Mouse (Mus musculus) liver, postnatal 0 days (tissue): Measurements from ENCODE around the gene Nyap1. TPM values are rescaled to one million over a fixed set of nuclear protein-coding genes. Genes with fewer than 3 reads are reported as not detected.

Experiments
- ATAC-seq: fragments of 200-750 bp; cut with Nextera tagmentation; 2 replicates; pipeline ENCODE4 v1.8.0; 2017; ENCODE audit warnings: mild to moderate bottlenecking, moderate library complexity
- DNase-seq: peaks from one replicate; pipeline ENCODE4 v3.0.0-alpha.2; 2016
- H3K27ac ChIP-seq: fragments of 300-500 bp; sonication (generic); 2 replicates; pipeline ENCODE4 v1.5.1; 2014; ENCODE audit warnings: antibody characterized with exemption, moderate library complexity, mild to moderate bottlenecking, low read depth
- H3K27me3 ChIP-seq: fragments of 300-500 bp; sonication (generic); 2 replicates; pipeline ENCODE4 v1.6.1; 2014; ENCODE audit warnings: low read length, control low read depth, mixed read lengths; ENCODE audit not compliant: insufficient read depth
- H3K36me3 ChIP-seq: fragments of 300-500 bp; sonication (generic); replicated peaks from 2 replicates; pipeline ENCODE4 v1.6.1; 2014; ENCODE audit warnings: mild to moderate bottlenecking, control low read depth, low read length, moderate library complexity, mixed read lengths; ENCODE audit not compliant: insufficient read depth
- H3K4me1 ChIP-seq: fragments of 300-500 bp; sonication (generic); 2 replicates; pipeline ENCODE4 v1.6.1; 2014; ENCODE audit warnings: antibody characterized with exemption, mild to moderate bottlenecking, control low read depth; ENCODE audit not compliant: insufficient read depth
- H3K4me2 ChIP-seq: fragments of 300-500 bp; sonication (generic); 2 replicates; pipeline ENCODE4 v1.6.1; 2014; ENCODE audit warnings: low read depth, mild to moderate bottlenecking, low read length, moderate library complexity, mixed read lengths
- H3K4me3 ChIP-seq: fragments of 300-500 bp; sonication (generic); 2 replicates; pipeline ENCODE4 v1.5.1; 2014; ENCODE audit warnings: low read depth, low read length
- H3K9ac ChIP-seq: fragments of 300-500 bp; sonication (generic); replicated peaks from 2 replicates; pipeline ENCODE4 v1.6.1; 2014; ENCODE audit warnings: mild to moderate bottlenecking, moderate library complexity
- H3K9me3 ChIP-seq: fragments of 300-500 bp; sonication (generic); 2 replicates; pipeline ENCODE4 v1.6.1; 2016; ENCODE audit warnings: mild to moderate bottlenecking, control low read depth, low read length, mixed read lengths
- CTCF ChIP-seq: sonication (generic); IDR thresholded peaks from 2 replicates; pipeline ENCODE4 v1.5.1; 2016; ENCODE audit warnings: antibody characterized with exemption, low read depth
- EP300 ChIP-seq: IDR thresholded peaks from 2 replicates; pipeline ENCODE4 v1.6.1; 2016; ENCODE audit warnings: antibody characterized with exemption, low read depth, mild to moderate bottlenecking
- WGBS: fragments of 180-500 bp; shearing (Covaris S2); extraction: QIAGEN DNeasy Blood & Tissue Kit; methylation state at CpG from one replicate; pipeline ENCODE4 v1.1.7; 2014; ENCODE audit not compliant: insufficient replicate concordance; 5-methylcytosine and 5-hydroxymethylcytosine counted together
- polyA plus RNA-seq: library from polyadenylated mRNA; unstranded; fragments of >200 nt; fragmentation: Nextera tagmentation; extraction: Ambion mirVana; gene quantifications from 2 replicates; pipeline ENCODE4 v1.2.1, GENCODE M21; 2015

The Nyap1 gene
- polyA plus RNA-seq, 1 experiment from 2014 or later = 0.18 TPM

DNA sequence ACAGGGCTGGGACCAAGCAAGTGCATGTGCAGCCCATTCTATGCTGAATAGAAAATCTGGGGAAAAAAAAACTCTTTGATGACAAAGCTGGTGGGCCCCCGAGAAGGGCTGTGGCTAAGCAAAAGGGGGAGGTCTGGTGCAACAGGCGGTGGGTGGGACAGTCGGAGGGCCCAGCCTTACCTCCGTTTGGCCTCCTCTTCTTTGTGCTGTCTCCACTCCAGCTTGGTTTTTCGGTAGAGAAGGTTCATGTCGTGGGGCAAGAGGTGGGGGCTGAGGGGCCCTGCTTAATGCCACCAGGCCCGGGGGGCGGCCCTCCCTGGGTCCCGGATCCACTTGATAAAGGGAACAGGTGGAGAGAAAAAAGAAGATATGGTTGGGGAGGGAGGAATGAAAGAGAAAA lies 1.9 kb downstream of the Nyap1 start:
- Histone ChIP-seq H3K27me3 (no peaks in the 10 kb centered on the region), H3K4me3 (no peak overlapping the region), H3K36me3 (no peaks in the 10 kb centered on the region), H3K9me3 (no peaks in the 10 kb centered on the region), H3K4me1 (peaks cover 15% of the 10 kb centered on the region), H3K9ac (no peak overlapping the region), H3K4me2 (no peak overlapping the region), H3K27ac (no peak overlapping the region)
- no peak for DNase-seq
- TF ChIP-seq EP300 = no peak
- no peak for TF ChIP-seq CTCF
- ATAC-seq = no peak
- WGBS = 61% methylated on average over 9 of the region's 9 CpGs

DNA sequence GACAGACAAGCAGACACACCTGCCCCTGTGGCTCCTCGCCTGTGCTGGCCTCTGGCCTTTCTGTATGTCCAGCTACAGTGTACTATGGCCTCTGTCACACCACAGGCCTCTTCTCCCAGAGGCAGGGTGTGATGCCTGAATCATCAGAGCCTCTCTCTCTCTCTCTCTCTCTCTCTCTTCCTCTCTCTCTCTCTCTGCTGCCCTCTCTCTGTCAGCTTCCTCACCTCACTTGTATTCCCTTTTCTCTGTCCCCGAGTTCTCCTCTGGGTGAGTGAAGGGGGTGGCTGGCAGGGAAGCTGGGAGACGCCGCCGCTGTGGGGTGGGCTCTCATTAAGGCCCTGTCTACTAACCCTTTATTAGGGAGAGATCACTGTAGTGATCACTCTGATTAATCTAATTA lies 2.9 kb downstream of the Nyap1 start:
- ATAC-seq = no peak
- WGBS = 45% methylated on average over 5 of the region's 5 CpGs

DNA sequence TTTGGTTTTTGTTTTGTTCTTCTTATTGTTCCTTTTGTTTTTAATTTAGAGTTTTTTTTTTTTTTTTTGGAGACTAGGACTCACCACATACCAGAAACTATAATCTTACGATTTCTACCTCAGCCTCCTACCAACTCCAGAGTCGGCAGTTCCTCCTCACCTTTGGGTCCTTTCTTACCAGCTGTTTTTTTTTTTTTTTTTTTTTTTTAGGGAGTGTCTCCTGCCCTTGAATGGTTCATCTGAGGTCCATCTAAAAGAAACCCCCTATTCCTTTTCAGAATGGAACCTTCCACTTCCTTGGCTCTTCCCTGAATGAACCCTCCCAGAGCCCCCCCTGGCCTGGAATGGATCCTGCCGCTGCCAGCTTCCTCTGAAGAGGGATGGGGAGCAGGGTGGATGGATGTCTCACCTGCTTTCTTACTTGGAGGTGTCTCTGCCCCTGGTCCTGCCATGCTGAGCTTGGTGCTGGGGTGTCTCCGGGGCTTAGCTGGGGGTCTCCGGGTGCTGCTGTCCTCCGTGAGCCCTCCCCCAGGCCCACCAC lies 3.9 kb downstream of the Nyap1 start:
- TF ChIP-seq CTCF (no peak), EP300 (no peak)
- H3K27me3 ChIP-seq = no peaks in the 10 kb centered on the region
- H3K4me1 ChIP-seq = peaks cover 15% of the 10 kb centered on the region
- no peaks in the 10 kb centered on the region for H3K9me3 ChIP-seq
- DNase-seq = peak; percentile 15
- H3K27ac ChIP-seq = no peak overlapping the region
- ATAC-seq = no peak
- no peak overlapping the region for H3K9ac ChIP-seq
- no peaks in the 10 kb centered on the region for H3K36me3 ChIP-seq
- H3K4me2 ChIP-seq = no peak overlapping the region
- no peak overlapping the region for H3K4me3 ChIP-seq
- WGBS = 84% methylated on average over 6 of the region's 6 CpGs

More for the DNA sequence above, 2.9 kb downstream of the Nyap1 start:
- H3K4me2 ChIP-seq = no peak overlapping the region
- no peaks in the 10 kb centered on the region for H3K27me3 ChIP-seq
- peaks cover 15% of the 10 kb centered on the region for H3K4me1 ChIP-seq
- H3K4me3 ChIP-seq = no peak overlapping the region
- no peaks in the 10 kb centered on the region for H3K9me3 ChIP-seq
- no peak overlapping the region for H3K27ac ChIP-seq
- TF ChIP-seq EP300 (no peak), CTCF (peak; percentile 55)
- no peak overlapping the region for H3K9ac ChIP-seq
- DNase-seq = peak; percentile 17
- no peaks in the 10 kb centered on the region for H3K36me3 ChIP-seq

DNA sequence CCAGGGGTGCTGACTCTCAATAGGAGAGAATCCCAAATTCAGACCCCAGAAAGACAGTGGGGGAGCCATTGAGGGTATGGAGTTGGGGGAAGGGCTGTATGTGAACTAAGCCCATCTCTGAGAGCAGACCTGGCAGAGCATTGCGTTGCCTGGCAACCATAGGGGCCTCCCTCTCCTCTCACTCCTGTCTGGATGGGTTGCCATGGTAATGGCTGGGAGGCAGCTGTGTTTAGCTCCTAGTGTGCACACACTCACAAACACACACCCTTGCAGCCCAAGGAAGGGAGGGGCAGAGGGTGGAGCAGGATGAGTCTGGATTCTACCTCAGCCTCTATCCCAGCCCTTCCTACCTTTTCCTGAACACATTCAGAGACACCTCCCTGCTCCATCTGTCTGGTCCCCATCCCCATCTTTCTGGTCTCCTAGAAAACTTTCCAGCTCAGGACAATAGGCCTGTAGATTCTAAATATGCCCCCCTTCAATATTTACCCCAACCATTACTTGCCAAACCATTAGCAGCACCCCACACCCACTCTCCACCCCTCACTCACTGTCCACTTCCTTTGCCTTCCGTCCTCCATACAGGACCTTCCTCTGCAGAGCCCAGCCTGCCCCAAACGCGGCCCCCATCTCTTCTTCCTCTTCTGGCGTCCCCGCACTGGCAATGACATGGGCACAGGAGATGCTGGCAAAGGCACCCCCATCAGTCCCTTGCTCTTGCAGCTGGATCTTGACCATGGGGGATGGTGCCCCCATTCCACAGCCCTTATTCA lies 6.9 kb downstream of the Nyap1 start:
- Histone ChIP-seq H3K27ac (no peak overlapping the region), H3K27me3 (no peaks in the 10 kb centered on the region), H3K36me3 (no peaks in the 10 kb centered on the region), H3K4me1 (no peaks in the 10 kb centered on the region), H3K9ac (no peak overlapping the region), H3K4me3 (no peak overlapping the region), H3K9me3 (no peaks in the 10 kb centered on the region), H3K4me2 (no peak overlapping the region)
- 50% methylated on average over 6 of the region's 6 CpGs for WGBS
- TF ChIP-seq EP300 (no peak), CTCF (no peak)
- no peak for ATAC-seq
- no peak for DNase-seq

DNA sequence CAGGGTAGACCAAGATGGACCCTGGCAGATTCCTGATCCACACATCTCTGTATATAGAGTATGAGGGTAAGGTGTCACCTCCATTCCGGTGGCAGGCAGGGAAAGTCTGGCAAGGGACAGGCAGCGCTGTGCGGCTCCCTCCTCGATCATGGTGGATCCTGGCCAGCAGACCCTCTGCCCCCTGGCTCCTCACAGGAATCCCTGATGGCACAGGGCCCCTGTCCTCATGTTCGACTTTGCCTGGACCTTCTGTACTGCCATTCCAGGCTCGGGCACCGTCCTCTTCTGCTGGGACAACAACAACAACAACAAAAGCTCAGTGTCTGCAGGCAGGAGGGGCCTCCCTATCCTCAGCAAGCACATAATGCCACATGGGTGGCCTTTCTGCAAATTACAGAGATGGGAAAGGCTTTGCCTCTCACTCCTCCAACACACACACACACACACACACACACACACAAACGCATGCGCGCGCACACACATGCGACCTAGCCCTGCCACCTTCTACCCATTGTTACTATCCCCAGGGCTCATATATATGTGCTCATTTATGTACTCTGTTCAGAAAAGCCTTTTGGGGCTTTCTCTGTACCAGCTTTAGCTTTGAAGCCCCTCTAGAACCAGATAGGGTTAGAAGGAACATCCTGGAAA lies 7.6 kb downstream of the Nyap1 start:
- TF ChIP-seq CTCF (no peak), EP300 (no peak)
- ATAC-seq = no peak
- WGBS = 95% methylated on average over 12 of the region's 12 CpGs

DNA sequence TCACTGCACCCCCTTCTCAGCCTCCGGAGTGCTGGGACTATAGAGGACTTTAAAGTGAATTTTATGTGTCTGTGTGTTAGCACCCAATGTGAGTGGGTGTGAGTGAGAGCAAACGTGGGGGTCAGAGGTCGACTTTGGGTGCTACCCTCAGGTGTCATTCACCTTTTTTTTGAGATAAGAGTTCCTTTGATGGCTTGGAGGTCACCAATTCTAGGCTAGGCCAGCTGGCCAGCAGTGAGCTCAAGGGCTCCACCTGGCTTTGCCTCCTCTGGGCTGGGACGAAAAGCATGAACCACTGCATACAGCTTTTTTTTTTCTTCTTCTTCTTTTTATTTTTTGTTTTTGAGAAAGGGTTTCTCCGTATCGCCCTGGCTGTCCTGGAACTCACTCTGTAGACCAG lies 14.6 kb downstream of the Nyap1 start:
- H3K9me3 ChIP-seq = no peaks in the 10 kb centered on the region
- H3K4me1 ChIP-seq = 0 out of 2 replicates have a peak, but pooled peaks cover 4% of the 10 kb centered on the region
- DNase-seq = no peak
- no peaks in the 10 kb centered on the region; the same call in 1 of the 2 replicates for H3K27me3 ChIP-seq
- H3K4me3 ChIP-seq = no peak overlapping the region
- no peak overlapping the region for H3K9ac ChIP-seq
- no peaks in the 10 kb centered on the region for H3K36me3 ChIP-seq
- TF ChIP-seq CTCF = peak; percentile 54
- peak; percentile 28; the same call in 1 of the 2 replicates for TF ChIP-seq EP300
- 55% methylated on average over 6 of the region's 6 CpGs for WGBS
- no peak overlapping the region; the same call in 1 of the 2 replicates for H3K4me2 ChIP-seq
- peak; percentile 79 for ATAC-seq
- H3K27ac ChIP-seq = no peak overlapping the region

More for the DNA sequence above, 7.6 kb downstream of the Nyap1 start:
- Histone ChIP-seq H3K27ac (no peak overlapping the region), H3K9me3 (no peaks in the 10 kb centered on the region), H3K27me3 (no peaks in the 10 kb centered on the region), H3K4me2 (no peak overlapping the region), H3K36me3 (no peaks in the 10 kb centered on the region), H3K4me1 (no peaks in the 10 kb centered on the region), H3K4me3 (no peak overlapping the region), H3K9ac (no peak overlapping the region)
- DNase-seq = no peak
